Mouse (Mus musculus): ENCODE measurements at regions not wholly inside any gene's neighbourhood (a gene's known extent, or its start where the extent isn't known, plus 50 kb on each side); places are given as distances from the start of the nearest gene placed in this dataset.

DNA sequence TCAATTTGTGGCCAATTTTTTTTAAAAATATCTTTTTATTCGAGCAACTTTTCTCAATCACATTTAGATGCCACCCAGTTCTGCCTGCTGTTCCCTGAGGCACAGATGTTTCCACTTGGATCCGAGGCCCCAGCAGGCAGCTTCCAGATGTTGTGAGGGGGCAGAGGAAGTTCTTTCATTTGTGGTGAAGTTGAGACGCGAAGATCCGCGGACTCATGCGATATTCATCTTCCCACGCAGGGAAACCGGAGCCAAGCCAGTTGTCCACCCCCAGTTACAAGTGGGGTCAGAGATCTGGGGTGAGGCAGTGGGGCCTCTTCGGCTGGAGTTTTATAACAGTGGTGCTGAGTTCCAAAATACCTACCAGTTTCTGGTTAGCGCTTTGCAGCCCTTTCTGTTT lies 267.5 kb upstream of the Nr2f2 start:
- TF ChIP-seq CTCF (IDR thresholded peaks at IDR 0.05; ENCODE audit: low read depth, low read length) (no peak), POLR2A (IDR thresholded peaks at IDR 0.05; ENCODE audit: insufficient read depth, low read length) (no peak), EP300 (IDR thresholded peaks at IDR 0.05; ENCODE audit: insufficient read depth, low read depth, low read length) (no peak)

Data from ES-Bruce4 (cell line).